Mouse (Mus musculus) testis, adult 2 months (tissue): Measurements from ENCODE around the gene Srl. TPM values are rescaled to one million over a fixed set of nuclear protein-coding genes. Genes with fewer than 3 reads are reported as not detected.

ENCODE experiments used
- H3K27ac ChIP-seq: fragments of 200-500 bp; 2 replicates; pipeline ENCODE4 v1.5.1; 2012; ENCODE audit warnings: low read depth, low read length; ENCODE audit not compliant: control insufficient read depth, insufficient read depth
- H3K27me3 ChIP-seq: fragments of 200-500 bp; 2 replicates; pipeline ENCODE4 v1.6.1; 2012; ENCODE audit warnings: mild to moderate bottlenecking, low read length, moderate library complexity; ENCODE audit not compliant: control insufficient read depth, insufficient read depth
- H3K36me3 ChIP-seq: fragments of 200-500 bp; 2 replicates; pipeline ENCODE4 v1.6.1; 2012; ENCODE audit warnings: mild to moderate bottlenecking, low read length; ENCODE audit not compliant: control insufficient read depth, insufficient read depth
- H3K4me1 ChIP-seq: fragments of 200-500 bp; 2 replicates; pipeline ENCODE4 v1.6.1; 2012; ENCODE audit warnings: low read length; ENCODE audit not compliant: control insufficient read depth, insufficient read depth
- H3K4me3 ChIP-seq: fragments of 200-500 bp; 2 replicates; pipeline ENCODE4 v1.5.1; 2012; ENCODE audit warnings: low read depth, mild to moderate bottlenecking, low read length, moderate library complexity, mixed read lengths; ENCODE audit not compliant: control insufficient read depth
- CTCF ChIP-seq: fragments of 200-500 bp; IDR thresholded peaks from 2 replicates; pipeline ENCODE4 v1.5.1; 2012; ENCODE audit warnings: low read depth, mild to moderate bottlenecking, inconsistent platforms, low read length, moderate library complexity; ENCODE audit not compliant: control insufficient read depth, insufficient read depth, insufficient replicate concordance
- POLR2A ChIP-seq: fragments of 200-500 bp; IDR thresholded peaks from 2 replicates; pipeline ENCODE4 v1.6.1; 2012; ENCODE audit warnings: low read depth, mild to moderate bottlenecking, inconsistent platforms, low read length, moderate library complexity; ENCODE audit not compliant: control insufficient read depth
- polyA plus RNA-seq: library from polyadenylated mRNA; depleted of rRNA; stranded (reverse); fragments of >200 nt; gene quantifications from 2 replicates; pipeline ENCODE4 v1.2.3, GENCODE M21; 2012

Gene Srl
- polyA plus RNA-seq, 1 experiment: 6.1 TPM

DNA sequence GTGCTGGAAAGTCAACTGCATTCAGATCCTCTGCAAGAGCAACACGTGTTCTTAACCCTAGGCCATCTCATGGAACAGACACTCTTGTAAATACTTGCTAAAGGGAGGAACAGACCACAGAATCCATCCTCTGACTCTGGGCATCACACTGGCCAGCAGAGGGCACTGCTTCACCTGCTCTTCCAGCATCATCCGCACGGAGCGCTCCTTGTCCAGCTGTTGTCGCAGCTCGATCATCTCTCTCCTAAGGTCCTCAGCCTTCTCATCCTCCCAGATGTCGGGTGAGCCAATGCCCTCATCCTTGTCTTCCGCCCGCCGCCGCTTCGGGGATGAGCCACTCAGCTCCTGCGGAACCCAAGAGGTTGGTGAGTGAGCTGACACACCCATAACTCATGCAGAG is 9.4 kb upstream of the Srl start:
- H3K27me3 ChIP-seq: no peaks in the 10 kb centered on the region
- no peaks in the 10 kb centered on the region for H3K36me3 ChIP-seq
- no peaks in the 10 kb centered on the region; the same call in 1 of the 2 replicates for H3K4me1 ChIP-seq
- H3K27ac ChIP-seq: no peak overlapping the region
- TF ChIP-seq CTCF (peak; percentile 94), POLR2A (no peak)
- H3K4me3 ChIP-seq: no peak overlapping the region

DNA sequence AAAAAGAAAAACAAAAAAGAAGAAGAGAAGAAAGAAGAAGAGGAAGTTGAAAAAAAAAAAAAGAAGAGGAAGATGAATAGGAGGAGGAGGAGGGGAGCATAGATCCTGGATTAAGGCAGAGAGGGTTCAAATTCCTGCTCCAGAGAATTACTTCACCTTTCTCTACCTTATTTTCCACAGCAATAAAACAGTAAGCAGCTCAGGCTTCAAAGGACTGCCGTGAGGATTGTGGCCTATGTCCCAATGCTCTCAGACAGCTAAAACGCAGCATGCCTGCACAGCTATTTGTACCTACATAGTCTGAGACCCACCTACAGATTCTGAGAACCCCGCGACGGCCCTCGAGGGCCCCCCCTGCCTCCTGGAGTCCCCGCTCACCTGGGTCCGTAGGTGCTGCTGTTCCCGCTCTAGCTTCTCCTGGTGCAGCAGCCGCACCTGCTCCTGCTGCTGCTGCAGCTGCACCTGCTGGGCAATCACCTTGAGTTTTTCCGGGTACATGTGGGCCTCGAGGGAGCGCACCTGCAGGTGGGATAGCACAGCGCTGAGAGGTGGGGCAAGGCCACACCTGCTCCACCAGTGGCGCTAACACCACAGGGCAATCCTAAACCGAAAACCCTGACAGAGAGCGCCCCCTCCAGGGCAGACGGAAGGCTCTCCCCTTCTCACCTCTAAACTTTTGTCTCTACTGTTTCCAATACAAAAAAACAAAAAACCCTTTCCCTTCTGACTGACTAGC is 7.5 kb upstream of the Srl start:
- Histone ChIP-seq H3K27ac (no peak overlapping the region), H3K36me3 (no peaks in the 10 kb centered on the region), H3K4me3 (no peak overlapping the region), H3K4me1 (no peaks in the 10 kb centered on the region; the same call in 1 of the 2 replicates), H3K27me3 (no peaks in the 10 kb centered on the region)
- TF ChIP-seq CTCF (no peak; the same call in 1 of the 2 replicates), POLR2A (no peak)

DNA sequence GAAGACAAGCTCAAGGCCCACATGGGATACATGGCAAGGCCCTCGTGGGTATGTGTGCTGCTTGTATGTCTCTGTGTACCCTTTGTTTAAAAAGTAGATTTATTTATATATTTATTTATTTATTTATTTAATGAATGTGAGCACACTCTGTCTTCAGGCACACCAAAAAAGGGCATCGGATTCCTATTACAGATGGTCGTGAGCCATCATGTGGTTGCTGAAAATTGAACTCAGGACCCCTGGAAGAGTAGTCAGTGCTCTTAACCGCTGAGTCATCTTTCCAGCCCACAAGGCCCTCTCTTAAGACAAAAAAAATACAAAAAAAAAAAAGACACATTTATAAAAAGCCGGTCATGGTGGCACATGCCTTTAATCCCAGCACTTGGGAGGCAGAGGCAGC is 6.0 kb upstream of the Srl start:
- TF ChIP-seq CTCF (no peak), POLR2A (no peak)
- no peaks in the 10 kb centered on the region; the same call in 1 of the 2 replicates for H3K4me1 ChIP-seq
- no peaks in the 10 kb centered on the region for H3K36me3 ChIP-seq
- no peak overlapping the region for H3K4me3 ChIP-seq
- no peak overlapping the region for H3K27ac ChIP-seq
- no peaks in the 10 kb centered on the region for H3K27me3 ChIP-seq

DNA sequence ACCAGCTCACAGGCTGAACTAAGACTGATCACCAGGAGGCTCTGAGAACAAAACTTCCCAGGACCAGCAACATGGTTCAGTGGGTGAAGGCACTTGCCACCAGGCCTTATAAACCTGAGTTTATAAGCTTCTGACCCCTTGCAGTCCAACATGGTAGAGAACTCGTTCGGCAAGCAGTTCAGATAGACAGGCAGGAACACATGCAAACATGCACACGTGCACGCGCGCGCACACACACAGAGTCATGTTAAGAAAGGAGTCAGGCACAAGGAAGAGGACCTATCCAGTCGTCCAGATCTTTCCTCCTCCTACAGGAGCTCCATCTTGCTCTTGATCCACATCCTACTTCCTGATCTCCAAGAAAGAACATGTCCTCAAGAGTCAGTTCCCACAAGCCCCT is 5.2 kb upstream of the Srl start:
- Histone ChIP-seq H3K27ac (no peak overlapping the region), H3K27me3 (no peaks in the 10 kb centered on the region), H3K4me3 (no peak overlapping the region), H3K4me1 (peaks cover 2% of the 10 kb centered on the region), H3K36me3 (no peaks in the 10 kb centered on the region)
- TF ChIP-seq POLR2A: no peak
- no peak for TF ChIP-seq CTCF

DNA sequence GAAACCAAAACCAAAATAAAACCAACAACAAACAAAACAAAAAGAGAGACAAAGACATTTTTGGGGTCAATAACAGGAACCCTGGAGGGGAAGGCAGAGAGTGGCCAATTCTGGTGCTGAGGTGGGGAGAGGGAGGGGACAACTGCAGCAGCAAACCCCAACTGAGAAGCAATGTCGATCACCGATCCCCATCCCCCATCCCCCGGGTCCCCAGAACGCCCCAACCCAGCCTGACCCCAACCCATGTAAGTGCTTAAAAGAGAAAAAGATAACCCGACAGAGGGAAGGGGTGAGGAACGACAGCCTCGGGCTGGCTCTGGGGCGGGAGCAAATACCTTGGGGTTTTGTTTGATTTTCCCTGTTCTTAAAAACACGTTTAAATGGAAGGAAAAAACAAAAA is 3.2 kb upstream of the Srl start:
- H3K36me3 ChIP-seq: no peaks in the 10 kb centered on the region
- H3K27me3 ChIP-seq: no peaks in the 10 kb centered on the region
- H3K27ac ChIP-seq: no peak overlapping the region
- no peak overlapping the region for H3K4me3 ChIP-seq
- H3K4me1 ChIP-seq: peaks cover 2% of the 10 kb centered on the region
- TF ChIP-seq CTCF: no peak
- TF ChIP-seq POLR2A: no peak

DNA sequence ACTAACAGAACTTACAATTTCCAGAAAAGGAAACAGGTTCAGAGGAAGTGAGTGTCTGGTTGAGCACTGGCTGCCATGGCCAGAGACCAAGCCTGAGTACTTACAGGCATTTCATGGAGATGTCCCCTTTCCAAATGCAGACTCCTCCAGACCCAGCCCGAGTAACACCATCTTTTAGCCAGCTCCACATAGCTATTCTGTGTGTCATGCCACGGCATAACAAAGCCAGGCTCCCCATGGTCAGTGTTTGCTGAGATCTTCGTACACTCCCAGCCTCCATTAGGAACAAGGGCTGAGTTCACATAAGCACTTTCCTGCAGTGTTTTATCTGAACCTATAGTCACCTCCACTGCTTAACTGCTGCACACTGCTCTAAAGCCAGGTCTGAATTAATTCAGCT is 1.6 kb upstream of the Srl start:
- no peak for TF ChIP-seq POLR2A
- no peak for TF ChIP-seq CTCF
- Histone ChIP-seq H3K27ac (no peak overlapping the region), H3K4me1 (peaks cover 2% of the 10 kb centered on the region)

DNA sequence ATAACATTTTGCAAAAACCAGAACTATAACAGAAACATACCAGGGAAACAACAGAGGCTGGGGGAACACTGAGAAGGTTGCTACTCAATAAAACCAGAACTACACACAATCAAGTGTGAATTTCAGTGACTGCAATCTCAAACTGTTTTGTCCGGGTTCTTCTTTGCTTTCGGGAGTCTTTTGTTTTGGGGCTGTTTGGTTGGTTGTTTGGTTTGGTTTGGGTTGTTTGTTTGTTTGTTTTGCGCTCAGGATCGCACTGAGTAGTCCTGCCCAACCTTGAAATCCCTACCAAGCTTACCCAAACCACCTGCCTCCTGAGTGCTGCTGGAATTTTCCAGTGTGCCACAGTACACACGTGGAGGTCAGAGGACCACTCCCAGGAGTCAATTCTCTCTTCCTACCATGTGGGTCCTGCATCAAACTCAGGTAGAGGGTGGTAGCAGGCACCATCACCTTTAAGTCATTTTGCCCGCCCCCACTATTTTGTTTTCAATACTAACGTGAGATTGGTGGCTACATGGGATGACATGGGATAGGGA is 689 bp upstream of the Srl start:
- no peaks in the 10 kb centered on the region for H3K36me3 ChIP-seq
- H3K27ac ChIP-seq: peak overlapping the region; percentile 23; the same call in 1 of the 2 replicates
- H3K4me1 ChIP-seq: peaks cover 2% of the 10 kb centered on the region
- TF ChIP-seq CTCF: no peak
- TF ChIP-seq POLR2A: no peak
- no peak overlapping the region; the same call in 1 of the 2 replicates for H3K4me3 ChIP-seq
- H3K27me3 ChIP-seq: no peaks in the 10 kb centered on the region

More for the DNA sequence above, 1.6 kb upstream of the Srl start:
- Histone ChIP-seq H3K27me3 (no peaks in the 10 kb centered on the region), H3K4me3 (no peak overlapping the region), H3K36me3 (no peaks in the 10 kb centered on the region)
